Mouse (Mus musculus) heart, postnatal 14 days (tissue): ENCODE measurements at regions not wholly inside any gene's neighbourhood (a gene's known extent, or its start where the extent isn't known, plus 50 kb on each side); places are given as distances from the start of the nearest gene placed in this dataset.

ENCODE experiments used
- DNase-seq, 2 experiments: peaks; one replicate each; pipeline ENCODE4 v3.0.0; 2021 to 2022
- intact Hi-C: fragments of 180-260 bp; cut with DNase I; formaldehyde crosslinking; loops from one replicate; pipeline ENCODE4 v1.15.1; 2025

- DNase-seq: no peak
- intact Hi-C loops: no loop called here
Measured at GRCm38 (mm10) chr2:67180962-67181361, 232.6 kb upstream of the Gm21830 start.

GRCm38 (mm10) chr2:67221061-67221802, 192.3 kb upstream of the Gm21830 start:
- intact Hi-C loops: no loop called here
- no peak for DNase-seq

GRCm38 (mm10) chr2:67226299-67226698, 187.2 kb upstream of the Gm21830 start:
- no peak for DNase-seq
- intact Hi-C loops: loop anchor here (2.0 kb wide), 1 partner anchor 251 kb away; no protein-coding TSS in a partner anchor

GRCm38 (mm10) chr2:67257455-67257854, 156.1 kb upstream of the Gm21830 start:
- DNase-seq: no peak
- intact Hi-C loops: no loop called here
